Mouse (Mus musculus) brown adipose tissue, adult 24 weeks (tissue): Measurements from ENCODE around the gene AC129217.1. TPM values are rescaled to one million over a fixed set of nuclear protein-coding genes. Genes with fewer than 3 reads are reported as not detected.
"Not testable (repeated sequence)": the region's sequence is repeated elsewhere in the genome, so short reads cannot be mapped to it uniquely, and the experiment has no call there.

Source experiments
- H3K27ac ChIP-seq: fragments of 200-500 bp; replicated peaks from 2 replicates; pipeline ENCODE4 v1.5.1; 2012; ENCODE audit warnings: low read depth, mild to moderate bottlenecking, low read length
- H3K4me1 ChIP-seq: fragments of 200-500 bp; 2 replicates; pipeline ENCODE4 v1.6.1; 2012; ENCODE audit warnings: low read length, mixed read lengths; ENCODE audit not compliant: control insufficient read depth, insufficient read depth, insufficient read length
- H3K4me3 ChIP-seq: fragments of 200-500 bp; 2 replicates; pipeline ENCODE4 v1.5.1; 2012; ENCODE audit warnings: low read depth, mild to moderate bottlenecking, low read length, moderate library complexity; ENCODE audit not compliant: insufficient read depth
- polyA plus RNA-seq: library from polyadenylated mRNA; stranded (reverse); fragments of >200 nt; gene quantifications from 2 replicates; pipeline ENCODE4 v1.2.4, GENCODE M21; 2012; ENCODE audit not compliant: missing spikeins, insufficient read depth, insufficient read length

The AC129217.1 gene
- polyA plus RNA-seq, 1 experiment = 39.8 TPM

DNA sequence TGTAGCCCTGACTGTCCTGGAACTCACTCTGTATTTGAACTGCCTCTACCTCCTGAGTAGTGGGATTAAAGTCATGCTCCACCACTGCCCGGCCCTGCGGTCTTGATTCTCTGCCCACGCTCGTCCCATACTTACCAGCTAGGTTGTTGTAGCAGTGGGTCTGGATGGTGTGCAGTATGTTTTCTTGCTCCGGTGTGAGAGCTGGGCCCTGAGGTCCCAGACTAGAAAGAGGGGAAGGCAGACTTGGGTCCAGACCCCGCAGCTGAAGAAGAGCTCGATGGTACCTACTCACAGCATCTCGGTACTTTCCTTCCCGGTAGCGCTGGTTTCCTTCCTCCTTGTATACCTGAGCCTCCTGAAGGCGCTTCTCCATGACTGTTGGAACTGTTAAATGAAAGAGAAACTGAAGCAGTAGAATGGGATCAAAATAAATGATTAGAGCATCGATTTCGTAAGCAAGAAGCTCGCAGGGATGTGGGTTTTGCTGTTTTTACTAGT lies 11.2 kb upstream of the AC129217.1 start:
- Histone ChIP-seq H3K27ac (peak overlapping the region; percentile 96), H3K4me3 (peak overlapping the region; percentile 67), H3K4me1 (peaks cover 4% of the 10 kb centered on the region; the same call in 1 of the 2 replicates)

DNA sequence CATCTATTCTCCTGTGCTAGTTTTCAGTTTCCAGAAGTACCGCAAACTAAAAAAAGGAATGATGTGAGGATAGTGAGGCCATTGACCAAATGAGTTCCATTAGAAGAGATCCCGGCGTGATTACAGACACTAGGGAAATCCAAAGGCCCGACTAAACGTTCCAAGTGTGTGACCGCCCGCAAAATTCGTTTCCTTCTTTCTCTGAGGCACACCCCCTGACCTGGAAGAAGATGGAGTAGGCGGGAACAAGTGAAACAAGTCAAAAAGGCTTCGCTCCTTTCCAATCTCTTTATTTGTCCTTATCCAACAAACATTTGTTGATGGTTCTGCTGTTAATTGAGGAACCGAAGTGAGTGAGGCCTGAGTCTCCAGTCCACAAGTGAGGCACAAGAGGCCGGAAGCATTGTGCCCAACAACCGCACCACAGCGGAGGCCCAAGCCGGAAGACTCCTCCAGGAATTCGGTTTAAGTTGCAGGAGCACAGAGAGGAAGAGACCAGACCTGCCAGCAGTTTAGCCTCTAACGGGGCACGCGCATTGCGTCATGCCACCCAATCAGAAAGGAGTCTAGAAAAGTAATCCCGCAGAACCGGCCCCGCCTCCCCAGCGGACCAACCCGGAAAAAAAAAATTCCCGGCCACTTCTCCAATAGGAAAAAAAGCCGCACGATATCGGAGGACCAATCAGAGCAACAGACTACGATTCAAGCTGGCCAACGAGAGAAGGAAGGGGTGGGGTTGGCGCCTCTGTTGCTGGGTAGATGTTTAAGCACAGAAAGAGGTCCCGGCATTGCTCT lies 10.6 kb upstream of the AC129217.1 start, which contains the start of gene Ttc9c:
TSS of gene Ttc9c (minus strand) at position 533 of the 795 bp plus-strand sequence.
- Histone ChIP-seq H3K27ac (peak within 1 kb of the TSS; percentile 97), H3K4me1 (peaks cover 4% of the 10 kb centered on the region; the same call in 1 of the 2 replicates), H3K4me3 (peak within 1 kb of the TSS; percentile 85)

DNA sequence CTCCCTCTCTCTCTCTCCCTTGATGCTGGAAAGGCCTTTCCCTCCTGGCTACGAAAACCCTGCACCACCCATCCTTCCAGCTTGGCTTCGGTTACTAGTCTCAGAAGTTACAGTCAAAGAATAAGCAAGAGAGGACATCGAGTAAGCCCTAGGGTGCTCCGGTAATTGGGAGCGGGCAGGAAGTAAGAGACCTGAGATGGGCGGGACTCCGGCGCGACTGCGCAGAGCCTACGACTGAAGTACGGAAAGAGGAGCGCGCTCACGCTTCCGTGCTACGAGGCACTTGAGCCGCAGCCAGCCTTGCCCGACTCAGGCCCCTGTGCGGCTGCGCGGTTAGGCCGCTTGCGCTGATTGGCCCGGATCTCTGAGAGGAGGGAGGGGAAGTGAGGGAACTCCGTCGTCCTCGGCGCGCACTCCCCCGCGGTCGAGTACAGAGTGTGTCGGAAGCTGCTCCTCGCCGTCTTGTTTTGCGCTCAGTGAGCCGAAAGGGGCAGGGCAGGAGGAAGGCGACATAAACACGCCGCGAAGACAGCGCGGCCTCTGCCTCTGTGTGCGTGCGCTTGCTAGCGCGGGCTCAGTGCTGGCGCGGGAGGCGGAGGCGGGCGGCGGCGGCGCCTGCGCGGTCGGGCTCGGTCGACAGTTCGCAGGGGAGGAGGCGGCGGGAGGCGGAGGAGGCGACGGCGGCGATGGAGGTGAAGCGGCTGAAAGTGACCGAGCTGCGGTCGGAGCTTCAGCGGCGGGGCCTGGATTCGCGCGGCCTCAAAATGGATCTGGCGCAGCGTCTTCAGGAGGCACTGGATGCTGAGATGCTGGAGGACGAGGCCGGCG lies 9.8 kb upstream of the AC129217.1 start, which contains the start of gene Hnrnpul2:
TSS of gene Hnrnpul2 (plus strand) at position 415 of the 828 bp plus-strand sequence.
- Histone ChIP-seq H3K4me3 (peak within 1 kb of the TSS; percentile 85), H3K27ac (peak within 1 kb of the TSS; percentile 97), H3K4me1 (peaks cover 4% of the 10 kb centered on the region; the same call in 1 of the 2 replicates)

- Histone ChIP-seq H3K4me1 (peaks cover 4% of the 10 kb centered on the region; the same call in 1 of the 2 replicates), H3K4me3 (peak overlapping the region; percentile 85), H3K27ac (peak overlapping the region; percentile 97)
Measured at GRCm38 (mm10) chr19:8820424-8820956, 9.1 kb upstream of the AC129217.1 start.

- H3K4me1 ChIP-seq = peaks cover 4% of the 10 kb centered on the region; the same call in 1 of the 2 replicates
- H3K27ac ChIP-seq = peak overlapping the region; percentile 97
- peak overlapping the region; percentile 85 for H3K4me3 ChIP-seq
Measured at GRCm38 (mm10) chr19:8821146-8821545, 8.4 kb upstream of the AC129217.1 start.

DNA sequence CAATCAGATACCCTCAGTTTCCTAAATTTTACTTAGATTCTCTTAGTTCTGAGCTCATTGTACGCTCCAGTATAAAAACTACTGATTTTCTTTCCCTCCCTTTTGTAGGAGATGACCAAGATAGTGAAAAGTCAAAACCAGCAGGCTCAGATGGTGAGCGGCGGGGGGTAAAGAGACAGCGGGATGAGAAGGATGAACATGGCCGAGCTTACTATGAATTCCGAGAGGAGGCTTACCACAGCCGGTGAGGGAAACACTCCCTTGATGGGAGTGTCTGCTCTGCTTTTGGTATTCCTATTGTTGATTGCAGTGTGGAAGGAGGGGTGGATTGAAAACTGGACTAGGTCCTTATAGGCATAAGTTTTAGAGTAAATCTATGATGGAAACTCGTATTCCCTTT lies 6.9 kb upstream of the AC129217.1 start:
- peaks cover 4% of the 10 kb centered on the region; the same call in 1 of the 2 replicates for H3K4me1 ChIP-seq
- H3K27ac ChIP-seq = no peak overlapping the region
- peak overlapping the region; percentile 10 for H3K4me3 ChIP-seq

GRCm38 (mm10) chr19:8830664-8831063 lies 1.1 kb downstream of the AC129217.1 start:
- Histone ChIP-seq H3K4me3 (no peak overlapping the region), H3K27ac (no peak overlapping the region), H3K4me1 (no peaks in the 10 kb centered on the region)

GRCm38 (mm10) chr19:8831262-8831661 lies 1.7 kb downstream of the AC129217.1 start:
- Histone ChIP-seq H3K4me1 (no peaks in the 10 kb centered on the region), H3K27ac (no peak overlapping the region), H3K4me3 (no peak overlapping the region)

- Histone ChIP-seq H3K4me3 (no peak overlapping the region), H3K4me1 (no peaks in the 10 kb centered on the region), H3K27ac (peak overlapping the region; percentile 45; the same call in 1 of the 2 replicates)
Measured at GRCm38 (mm10) chr19:8832971-8833370, 3.4 kb downstream of the AC129217.1 start.

DNA sequence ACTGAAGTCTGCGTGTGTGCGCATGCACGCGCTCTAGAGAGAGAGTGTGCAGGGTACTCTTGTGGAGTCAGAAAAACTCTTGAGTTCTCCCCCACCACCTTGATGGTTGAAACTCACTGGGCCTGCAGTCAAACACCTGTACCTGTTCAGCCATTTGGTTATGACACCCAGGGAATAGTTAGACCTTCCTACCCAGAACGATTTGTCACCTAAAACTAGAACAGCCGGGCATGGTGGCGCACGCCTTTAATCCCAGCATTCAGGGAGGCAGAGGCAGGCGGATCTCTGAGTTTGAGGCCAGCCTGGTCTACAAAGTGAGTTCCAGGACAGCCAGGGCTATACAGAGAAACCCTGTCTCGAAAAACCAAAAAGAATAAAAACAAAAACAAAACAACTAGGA lies 6.8 kb downstream of the AC129217.1 start:
- H3K27ac ChIP-seq, H3K4me3 ChIP-seq: not testable (repeated sequence)
- H3K4me1 ChIP-seq = peaks cover 13% of the 10 kb centered on the region

GRCm38 (mm10) chr19:8837251-8837791 lies 7.7 kb downstream of the AC129217.1 start, which contains the start of gene Bscl2:
Bscl2 (plus strand) TSS chr19:8837467.
- peak within 1 kb of the TSS; percentile 72 for H3K4me3 ChIP-seq
- peak within 1 kb of the TSS; percentile 69 for H3K27ac ChIP-seq
- H3K4me1 ChIP-seq = peaks cover 14% of the 10 kb centered on the region

- Histone ChIP-seq H3K4me3 (peak overlapping the region; percentile 72), H3K27ac (peak overlapping the region; percentile 69), H3K4me1 (peaks cover 14% of the 10 kb centered on the region)
Measured at GRCm38 (mm10) chr19:8838041-8838730, 8.6 kb downstream of the AC129217.1 start.

DNA sequence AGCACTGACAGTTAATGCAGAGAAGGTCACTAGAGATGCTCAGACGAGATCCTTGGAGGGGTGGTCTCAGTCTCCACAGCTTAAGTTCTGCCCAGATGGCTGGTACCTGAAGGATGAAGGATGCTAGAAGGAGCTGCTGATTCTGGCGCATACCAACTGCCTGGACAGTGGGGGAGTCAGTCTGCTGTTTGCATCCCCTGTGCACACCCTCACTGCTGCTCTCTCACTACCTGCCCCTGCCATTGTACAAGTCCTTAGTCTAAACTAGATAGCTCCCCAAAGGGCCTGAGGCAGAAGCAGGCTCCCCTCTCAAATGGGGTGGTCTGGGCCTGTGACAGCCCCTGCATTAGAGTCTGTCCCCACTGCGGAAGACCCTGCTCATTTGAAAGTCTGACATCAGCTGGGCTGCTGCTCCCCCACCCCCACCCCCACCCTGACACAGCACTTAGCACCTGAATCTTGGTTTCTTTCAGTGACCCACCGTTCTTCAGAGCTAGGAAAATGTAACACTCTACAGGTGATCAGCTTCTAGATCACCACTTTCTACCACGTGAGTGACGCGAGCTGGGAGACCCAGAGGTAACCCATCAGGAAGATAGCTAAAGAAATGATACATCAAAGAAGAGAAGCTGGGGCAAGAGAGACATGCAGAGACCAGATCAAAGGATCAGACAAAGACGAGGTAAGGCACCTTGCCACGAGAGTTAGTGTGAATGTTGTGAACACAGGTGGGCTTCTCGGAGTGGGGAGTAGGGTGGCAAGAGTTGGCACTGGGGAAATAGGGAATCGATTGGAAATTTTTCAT lies 9.7 kb downstream of the AC129217.1 start, which contains the start of gene Gng3:
TSS of gene Gng3 (minus strand) at position 92 of the 805 bp plus-strand sequence.
- Histone ChIP-seq H3K27ac (peak within 1 kb of the TSS; percentile 69), H3K4me1 (peaks cover 14% of the 10 kb centered on the region), H3K4me3 (peak within 1 kb of the TSS; percentile 72)
